Mouse (Mus musculus) G1E (cell line): ENCODE data around the gene Slc3a2. TPM values are rescaled to one million over a fixed set of nuclear protein-coding genes. Genes with fewer than 3 reads are reported as not detected.
A peak's percentile ranks its signal among the peaks of the same experiment; 100 is the strongest.

ENCODE experiments used
- ATAC-seq: 2 replicates; pipeline ENCODE4 v1.8.0; 2016; ENCODE audit warnings: mild to moderate bottlenecking; ENCODE audit not compliant: insufficient number of reproducible peaks, poor library complexity, low FRiP score, severe bottlenecking; ENCODE audit errors: extremely low read depth
- DNase-seq: peaks from one replicate; pipeline ENCODE4 v3.0.0; 2012; ENCODE audit warnings: low spot score
- H3K27me3 ChIP-seq: 2 replicates; pipeline ENCODE4 v1.6.1; 2012; ENCODE audit warnings: mild to moderate bottlenecking, low read length, inconsistent platforms; ENCODE audit not compliant: insufficient read depth
- H3K36me3 ChIP-seq: replicated peaks from 2 replicates; pipeline ENCODE3; 2012; ENCODE audit warnings: mild to moderate bottlenecking, inconsistent platforms
- H3K4me1 ChIP-seq: 2 replicates; pipeline ENCODE4 v1.6.1; 2012; ENCODE audit warnings: low read depth, low read length, inconsistent platforms, mixed read lengths; ENCODE audit not compliant: insufficient read depth
- H3K4me3 ChIP-seq: 2 replicates; pipeline ENCODE4 v1.5.1; 2012; ENCODE audit warnings: low read depth, mild to moderate bottlenecking, inconsistent platforms, low read length, moderate library complexity, mixed read lengths
- H3K9me3 ChIP-seq: replicated peaks from 2 replicates; pipeline ENCODE4 v1.6.1; 2012; ENCODE audit warnings: inconsistent platforms
- CTCF ChIP-seq: IDR thresholded peaks from 2 replicates; pipeline ENCODE4 v1.5.1; 2012; ENCODE audit warnings: low read depth, low read length, inconsistent platforms, mixed read lengths
- GATA1 ChIP-seq: IDR thresholded peaks from 2 replicates; pipeline ENCODE4 v1.6.1; 2012; ENCODE audit warnings: borderline replicate concordance, low read length, inconsistent platforms, mixed read lengths
- GATA2 ChIP-seq: IDR thresholded peaks from 2 replicates; pipeline ENCODE4 v1.6.1; 2012; ENCODE audit warnings: low read depth, low read length, inconsistent platforms, borderline replicate concordance
- POLR2AphosphoS5 ChIP-seq: IDR thresholded peaks from 2 replicates; pipeline ENCODE4 v1.6.1; 2012; ENCODE audit warnings: low read depth, low read length, inconsistent platforms; ENCODE audit not compliant: insufficient replicate concordance
- TAL1 ChIP-seq: conservative IDR thresholded peaks from 2 replicates; pipeline ENCODE4 v1.6.1; 2012; ENCODE audit warnings: low read depth, low read length, inconsistent platforms, mixed read lengths
- polyA plus RNA-seq: library from polyadenylated mRNA; stranded (reverse); fragments of >175 nt; gene quantifications from 2 replicates; pipeline ENCODE4 v1.2.3, GENCODE M21; 2012
- total RNA-seq, 2 experiments: library from RNA; stranded (forward) in 1 of 2; stranded (reverse) in 1 of 2; fragments of 200-1000 nt in 1 of 2; fragments of >200 nt in 1 of 2; fragmentation: Nextera tagmentation in 1 of 2; gene quantifications; 2 replicates each; pipeline ENCODE4 v1.2.3; 2014 to 2017

Gene Slc3a2
- total and polyA plus RNA-seq, 3 experiments, result 232 to 317 (median 282) TPM

DNA sequence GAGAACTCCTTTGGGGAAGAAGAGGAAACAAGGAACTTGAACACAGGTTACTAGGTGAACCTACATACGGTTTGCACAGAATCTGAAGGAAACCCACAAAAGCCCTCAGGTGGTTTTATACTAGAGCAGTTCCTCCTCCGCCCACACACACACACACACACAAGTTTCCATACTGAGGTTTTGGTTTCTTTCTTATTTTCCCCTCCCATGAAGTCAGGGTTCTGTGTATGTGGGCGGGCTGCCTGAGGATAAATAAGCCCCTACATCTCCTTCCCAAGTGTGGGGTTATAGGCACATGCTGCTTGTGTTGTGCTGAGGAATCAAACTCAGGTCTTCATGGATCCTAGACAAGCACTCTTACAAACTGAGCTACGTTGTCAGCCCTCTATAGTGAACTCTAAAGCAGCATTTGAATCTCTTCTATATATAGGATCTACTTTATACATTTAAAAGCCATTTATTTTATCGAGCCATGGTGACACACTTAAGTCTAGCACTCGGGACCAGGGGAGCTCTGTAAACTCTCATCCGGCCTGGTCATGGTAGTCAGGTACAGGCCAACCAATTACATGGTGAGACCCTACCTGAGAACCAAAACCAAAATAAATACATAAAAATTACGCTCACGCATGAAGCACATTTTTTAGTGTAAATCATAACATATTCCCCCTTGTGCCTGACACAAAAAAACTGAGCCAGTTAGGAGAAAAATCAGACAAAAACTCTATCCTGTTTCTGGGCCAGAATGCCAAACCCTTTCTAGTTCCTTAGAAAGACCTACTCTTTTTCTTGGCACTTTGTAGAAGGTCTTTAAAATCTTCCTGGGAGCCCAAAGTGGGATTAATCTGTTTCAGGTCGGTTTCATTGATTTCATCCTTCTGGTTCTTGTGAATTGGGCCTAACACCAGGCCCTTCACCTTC, 11.0 kb downstream of the Slc3a2 start:
- TF ChIP-seq CTCF (no peak), GATA2 (no peak), POLR2AphosphoS5 (no peak), GATA1 (no peak), TAL1 (no peak)
- Histone ChIP-seq H3K9me3 (no peaks in the 10 kb centered on the region), H3K36me3 (peaks cover 60% of the 10 kb centered on the region), H3K4me1 (peaks cover 73% of the 10 kb centered on the region), H3K4me3 (peak overlapping the region; percentile 92), H3K27me3 (no peaks in the 10 kb centered on the region)
- ATAC-seq, result no peak
- no peak for DNase-seq

DNA sequence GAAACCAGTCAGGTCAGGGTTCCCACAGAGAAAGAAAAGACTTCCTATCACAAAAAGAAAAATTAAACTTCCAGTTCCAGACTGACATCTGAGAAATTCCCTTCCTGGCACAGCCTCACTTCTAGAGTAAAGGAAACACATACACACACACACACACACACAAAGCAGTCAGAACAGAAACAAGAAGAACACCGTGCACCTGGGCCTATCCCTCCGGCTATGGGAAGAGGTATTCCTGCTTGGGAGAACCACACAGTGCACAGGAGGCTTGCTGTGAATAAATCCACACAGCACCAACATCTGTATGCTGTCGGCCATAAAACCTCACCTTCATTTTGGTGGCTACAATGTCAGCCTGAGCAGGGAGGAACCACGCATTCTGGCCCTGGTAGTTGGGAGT, 11.7 kb downstream of the Slc3a2 start:
- H3K27me3 ChIP-seq, result no peaks in the 10 kb centered on the region
- H3K9me3 ChIP-seq, result no peaks in the 10 kb centered on the region
- H3K4me3 ChIP-seq, result peak overlapping the region; percentile 92
- DNase-seq (no peak), ATAC-seq (no peak)
- TF ChIP-seq TAL1, result no peak
- TF ChIP-seq CTCF, result no peak
- no peak for TF ChIP-seq GATA2
- no peak for TF ChIP-seq GATA1
- no peak; the same call in 1 of the 2 replicates for TF ChIP-seq POLR2AphosphoS5
- peaks cover 66% of the 10 kb centered on the region for H3K36me3 ChIP-seq
- peaks cover 73% of the 10 kb centered on the region for H3K4me1 ChIP-seq

DNA sequence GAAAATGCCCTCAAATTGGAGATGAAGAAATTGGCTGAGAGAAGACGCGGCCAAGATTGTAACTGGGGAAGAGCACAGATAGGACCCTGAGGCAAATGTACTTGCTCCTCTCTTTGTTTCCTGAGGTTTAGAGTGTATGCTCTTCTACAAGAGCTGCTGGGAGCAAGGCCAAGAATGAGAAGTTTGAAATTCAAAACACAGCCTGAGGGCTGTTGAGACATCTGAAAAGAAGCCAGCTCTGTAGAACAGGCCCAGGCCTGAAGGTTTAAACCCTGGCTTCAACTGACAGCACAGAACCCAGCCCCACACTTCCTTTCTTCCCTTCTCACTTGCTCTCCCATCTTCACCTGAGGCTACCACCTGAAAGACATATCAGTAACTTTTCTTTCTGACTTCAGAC, 13.1 kb downstream of the Slc3a2 start:
- H3K27me3 ChIP-seq, result no peaks in the 10 kb centered on the region
- peaks cover 68% of the 10 kb centered on the region for H3K4me1 ChIP-seq
- ATAC-seq (no peak), DNase-seq (no peak)
- H3K36me3 ChIP-seq, result peaks cover 70% of the 10 kb centered on the region
- H3K9me3 ChIP-seq, result no peaks in the 10 kb centered on the region
- no peak for TF ChIP-seq GATA1
- TF ChIP-seq CTCF, result no peak
- no peak for TF ChIP-seq TAL1
- no peak overlapping the region; the same call in 1 of the 2 replicates for H3K4me3 ChIP-seq

DNA sequence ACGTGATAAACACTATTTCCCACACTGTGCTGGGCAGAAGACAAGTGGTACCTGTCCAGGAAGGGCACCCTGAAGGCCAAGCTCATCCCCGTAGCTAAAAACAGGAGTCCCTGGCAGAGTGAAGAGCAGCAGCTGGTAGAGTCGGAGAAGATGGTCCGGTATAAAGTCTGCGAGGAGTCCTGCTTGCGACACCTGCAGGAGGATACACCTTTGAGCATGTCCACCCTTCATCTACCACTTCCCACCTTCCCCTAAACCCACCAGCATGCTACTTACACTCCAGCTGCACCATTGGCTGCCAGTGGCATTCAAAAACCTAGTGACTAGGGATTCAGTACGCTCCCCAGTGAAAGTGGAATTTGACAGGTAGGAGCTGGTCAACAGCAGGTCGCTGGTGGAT, 14.2 kb downstream of the Slc3a2 start:
- Histone ChIP-seq H3K36me3 (peaks cover 70% of the 10 kb centered on the region), H3K4me3 (peak overlapping the region; percentile 42; the same call in 1 of the 2 replicates), H3K4me1 (peaks cover 59% of the 10 kb centered on the region), H3K27me3 (no peaks in the 10 kb centered on the region), H3K9me3 (no peaks in the 10 kb centered on the region)
- TF ChIP-seq CTCF, result no peak
- no peak for TF ChIP-seq POLR2AphosphoS5
- TF ChIP-seq TAL1, result no peak
- TF ChIP-seq GATA2, result no peak
- TF ChIP-seq GATA1, result no peak
- no peak for ATAC-seq
- no peak for DNase-seq

DNA sequence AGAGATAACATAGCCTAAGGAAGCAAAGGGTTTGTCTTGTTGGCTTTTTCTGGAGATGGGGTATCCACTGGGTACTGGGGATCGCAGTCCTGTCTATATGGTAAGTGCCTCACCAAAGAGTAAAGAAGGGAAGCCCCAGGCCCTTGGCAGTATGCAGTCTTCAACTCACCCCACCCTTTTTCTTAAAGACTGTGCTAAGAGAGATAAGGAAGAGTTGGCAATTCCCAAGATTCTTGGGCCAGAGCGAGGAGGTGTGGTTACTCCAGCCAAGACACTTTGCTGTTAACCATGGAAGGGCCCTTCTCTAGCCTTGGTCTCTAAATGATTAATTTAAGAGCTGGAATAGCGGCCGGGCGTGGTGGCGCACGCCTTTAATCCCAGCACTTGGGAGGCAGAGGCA, 16.2 kb downstream of the Slc3a2 start:
- H3K27me3 ChIP-seq, result no peaks in the 10 kb centered on the region
- H3K36me3 ChIP-seq, result peaks cover 63% of the 10 kb centered on the region
- no peak for DNase-seq
- no peak for ATAC-seq
- no peak overlapping the region for H3K4me3 ChIP-seq
- H3K9me3 ChIP-seq, result no peaks in the 10 kb centered on the region
- peaks cover 57% of the 10 kb centered on the region for H3K4me1 ChIP-seq
- TF ChIP-seq CTCF, result no peak
- no peak for TF ChIP-seq GATA2
- no peak for TF ChIP-seq TAL1
- TF ChIP-seq GATA1, result no peak
- no peak for TF ChIP-seq POLR2AphosphoS5

DNA sequence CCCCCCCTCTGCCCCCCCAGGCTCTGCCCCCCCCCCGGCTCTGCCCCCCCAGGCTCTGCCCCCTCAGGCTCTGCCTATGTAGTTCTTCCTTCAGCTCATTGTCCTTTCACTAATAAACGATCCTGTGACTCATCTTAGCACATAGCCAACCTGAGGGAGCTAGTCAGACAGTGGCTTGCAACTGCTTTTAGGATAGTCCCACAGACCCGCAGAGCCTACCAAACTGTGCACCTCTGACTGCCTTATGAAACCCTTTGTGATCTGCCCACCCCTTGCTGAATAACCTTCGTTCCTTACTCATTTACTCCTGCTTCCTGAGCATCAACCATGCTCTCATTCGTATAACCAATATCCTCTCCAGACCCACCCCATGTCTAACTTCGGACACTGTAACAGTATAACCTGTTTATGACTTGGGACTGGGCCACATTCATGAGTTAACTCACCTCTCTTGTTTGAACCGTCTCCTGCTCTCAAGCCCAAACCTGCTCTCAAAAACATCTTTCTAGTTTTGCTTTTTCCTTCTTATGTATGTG, 17.0 kb downstream of the Slc3a2 start:
- ATAC-seq (no peak), DNase-seq (no peak)
- H3K4me3 ChIP-seq, result no peak overlapping the region
- H3K9me3 ChIP-seq, result no peaks in the 10 kb centered on the region
- H3K36me3 ChIP-seq, result peaks cover 57% of the 10 kb centered on the region
- TF ChIP-seq CTCF, result no peak
- no peak for TF ChIP-seq GATA1
- no peak for TF ChIP-seq TAL1
- TF ChIP-seq GATA2, result no peak
- TF ChIP-seq POLR2AphosphoS5, result 0 out of 2 replicates have a peak, but pooled peaks have one; percentile 28
- H3K4me1 ChIP-seq, result peaks cover 53% of the 10 kb centered on the region
- H3K27me3 ChIP-seq, result no peaks in the 10 kb centered on the region
